8 mouse cellular contexts compared by ENCODE assay signal in genomic region chr4:133910236-133911211, GRCm38 (mm10). TPM values are rescaled to one million over a fixed set of nuclear protein-coding genes. Genes with fewer than 3 reads are reported as not detected.
DNase-seq lines count a peak whose midpoint lies in the region; ATAC-seq lines count a peak whose summit lies in the region.

No protein-coding gene starts in this region.

- H3K9ac ChIP-seq in hindbrain, embryonic 12.5 days: peak overlapping the region; percentile 51

- no peaks in the 10 kb centered on the region for H3K36me3 ChIP-seq in hindbrain, embryonic 12.5 days

- no peaks in the 10 kb centered on the region for H3K9me3 ChIP-seq in hindbrain, embryonic 12.5 days (replicated peaks)

- peak overlapping the region; percentile 53 for H3K4me3 ChIP-seq in hindbrain, embryonic 12.5 days

- H3K27me3 ChIP-seq in hindbrain, embryonic 12.5 days: no peaks in the 10 kb centered on the region

- H3K4me2 ChIP-seq in hindbrain, embryonic 12.5 days (replicated peaks): peak overlapping the region; percentile 69

- peak; percentile 99 for DNase-seq in Muller cell, postnatal 12 days (ENCODE audit: inconsistent ontology term)
- peak; percentile 96 to 97 for DNase-seq in cerebellum, postnatal 10 days
- DNase-seq in frontal cortex, postnatal 10 days (ENCODE audit: low spot score in 2 of 2): peak; percentile 93 to 94
- DNase-seq in layer of hippocampus, postnatal 14 days (ENCODE audit: low spot score in 2 of 2): peak; percentile 95 to 99
- DNase-seq in lung, postnatal 14 days: peak; percentile 94
- peak; percentile 95 for DNase-seq in retina, adult 2 months (ENCODE audit: low read depth, low spot score)
- peak; percentile 93 to 95 for DNase-seq in thymus, postnatal 36 days

- H3K4me1 ChIP-seq in hindbrain, embryonic 12.5 days: peaks cover 12% of the 10 kb centered on the region

- H3K27ac ChIP-seq in hindbrain, embryonic 12.5 days: peak overlapping the region; percentile 91

- peak; percentile 97 for ATAC-seq in hindbrain, embryonic 12.5 days (ENCODE audit: low FRiP score)

- WGBS in hindbrain, embryonic 12.5 days: under 1% methylated on average over 57 of the region's 57 CpGs

RNA-seq across cellular contexts. Expression of gene Rps6ka1, which starts 22.9 kb away (rescaled TPM):
- polyA plus RNA-seq in hindbrain, embryonic 12.5 days (2016; fragmentation: Nextera tagmentation; extraction: Ambion mirVana): 30.3 and 37.4 TPM in 2 replicates
- total RNA-seq in layer of hippocampus, postnatal 14 days (2021): 10 to 100 TPM; 13.6 to 14.4 TPM

RNA-seq across cellular contexts. Expression of gene Hmgn2, which starts 57.9 kb away (rescaled TPM):
- polyA plus RNA-seq in hindbrain, embryonic 12.5 days (2016; fragmentation: Nextera tagmentation; extraction: Ambion mirVana): 2,290 and 2,342 TPM in 2 replicates
- total RNA-seq in layer of hippocampus, postnatal 14 days (2021): 100 to 1,000 TPM; 153 to 159 TPM

Comparison
In these comparisons a context has a peak if more than half of its experiments do, and no peak if none do; other contexts are left out.
1. Peak in every context shown above with its lines: DNase-seq, ATAC-seq, H3K4me3 ChIP-seq and H3K27ac ChIP-seq.